Mouse (Mus musculus) neutrophil, adult 65 days (primary cell): ENCODE measurements around the gene Plekhj1. TPM values are rescaled to one million over a fixed set of nuclear protein-coding genes. Genes with fewer than 3 reads are reported as not detected.

Experiments used
- total RNA-seq: library from RNA; stranded (reverse); gene quantifications from 2 replicates; pipeline ENCODE4 v1.2.4, GENCODE M21; 2023

Gene Plekhj1
- 62.9 and 84.6 TPM in 2 replicates for total RNA-seq

DNA sequence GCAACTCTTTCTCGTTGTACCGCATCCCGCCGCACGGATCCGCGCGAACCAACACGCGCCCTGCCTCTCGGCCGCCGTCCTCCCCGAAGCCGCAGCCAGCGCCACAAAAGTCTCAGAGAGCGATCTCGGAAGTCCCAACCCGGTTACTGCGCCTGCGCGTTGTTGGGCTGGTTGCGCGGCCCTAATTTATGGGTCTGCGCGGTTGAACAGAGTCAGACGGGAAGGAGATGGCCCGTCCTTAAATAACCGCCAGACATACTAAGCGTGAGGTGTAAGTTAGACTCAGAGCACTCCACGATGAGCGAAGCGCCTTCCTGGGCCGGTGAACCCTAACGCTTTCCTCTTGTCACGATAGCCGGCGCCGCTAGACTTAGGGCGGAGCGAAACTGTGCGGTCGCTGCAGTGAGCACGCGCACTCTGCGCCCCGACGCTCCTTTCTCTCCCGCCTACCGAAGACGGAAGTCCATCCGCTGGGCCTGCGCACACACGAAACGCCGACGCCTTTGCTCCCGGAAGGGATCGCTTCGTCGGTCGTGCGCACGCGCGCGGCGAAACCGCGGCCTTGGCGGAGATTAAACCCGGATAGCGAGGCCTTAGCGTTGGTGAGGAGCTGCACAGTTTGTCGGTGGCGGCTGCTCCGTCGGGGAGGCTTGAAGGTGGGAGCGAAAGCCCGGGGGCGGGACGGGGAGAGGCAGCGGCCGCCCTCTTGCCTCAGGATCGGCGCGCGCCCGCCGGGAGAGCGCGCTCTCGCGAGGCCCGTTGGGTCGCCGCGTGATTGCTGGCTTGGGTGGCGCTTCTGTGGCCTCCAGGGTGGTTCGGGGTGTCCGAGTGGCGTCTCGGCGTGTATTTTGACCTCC lies at the start of gene Plekhj1, which contains the start of gene Sf3a2:
Gene Plekhj1, minus strand, starts transcription at position 477 of the 857 bp plus-strand sequence.
Gene Sf3a2, plus strand, starts transcription at position 49 of the 857 bp plus-strand sequence.

DNA sequence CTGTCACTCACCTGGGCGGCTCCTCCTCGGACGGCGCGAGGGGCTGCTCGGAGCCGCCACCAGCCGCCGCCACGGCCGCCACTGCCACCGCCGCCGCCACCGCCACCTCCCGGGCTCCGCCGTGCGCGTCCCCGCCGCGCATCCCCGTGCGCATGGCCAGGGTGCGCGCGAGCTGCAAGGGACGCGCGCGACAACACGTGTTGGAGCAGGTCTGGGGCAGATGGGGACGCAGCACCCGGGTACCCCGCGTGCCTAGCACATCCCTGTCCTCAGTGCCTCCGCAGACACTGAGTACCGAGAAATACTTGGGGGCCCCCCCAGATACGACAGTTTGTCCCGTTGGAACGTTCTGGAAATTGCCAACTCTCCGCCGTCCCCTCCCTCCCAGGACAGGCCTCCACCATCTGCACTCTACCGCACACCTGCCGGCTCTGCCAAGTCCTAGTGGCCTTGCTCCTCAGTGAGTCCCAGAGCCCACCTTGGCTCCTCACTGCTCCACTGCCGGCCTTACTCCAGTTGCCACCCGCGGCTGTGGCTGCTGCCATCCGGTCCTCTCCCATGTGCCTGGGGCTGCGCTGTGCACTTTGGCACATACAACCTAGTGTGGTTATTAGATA lies 45.6 kb upstream of the Plekhj1 start, which contains the start of gene Lingo3:
Gene Lingo3, minus strand, starts transcription at position 109 of the 617 bp plus-strand sequence.

DNA sequence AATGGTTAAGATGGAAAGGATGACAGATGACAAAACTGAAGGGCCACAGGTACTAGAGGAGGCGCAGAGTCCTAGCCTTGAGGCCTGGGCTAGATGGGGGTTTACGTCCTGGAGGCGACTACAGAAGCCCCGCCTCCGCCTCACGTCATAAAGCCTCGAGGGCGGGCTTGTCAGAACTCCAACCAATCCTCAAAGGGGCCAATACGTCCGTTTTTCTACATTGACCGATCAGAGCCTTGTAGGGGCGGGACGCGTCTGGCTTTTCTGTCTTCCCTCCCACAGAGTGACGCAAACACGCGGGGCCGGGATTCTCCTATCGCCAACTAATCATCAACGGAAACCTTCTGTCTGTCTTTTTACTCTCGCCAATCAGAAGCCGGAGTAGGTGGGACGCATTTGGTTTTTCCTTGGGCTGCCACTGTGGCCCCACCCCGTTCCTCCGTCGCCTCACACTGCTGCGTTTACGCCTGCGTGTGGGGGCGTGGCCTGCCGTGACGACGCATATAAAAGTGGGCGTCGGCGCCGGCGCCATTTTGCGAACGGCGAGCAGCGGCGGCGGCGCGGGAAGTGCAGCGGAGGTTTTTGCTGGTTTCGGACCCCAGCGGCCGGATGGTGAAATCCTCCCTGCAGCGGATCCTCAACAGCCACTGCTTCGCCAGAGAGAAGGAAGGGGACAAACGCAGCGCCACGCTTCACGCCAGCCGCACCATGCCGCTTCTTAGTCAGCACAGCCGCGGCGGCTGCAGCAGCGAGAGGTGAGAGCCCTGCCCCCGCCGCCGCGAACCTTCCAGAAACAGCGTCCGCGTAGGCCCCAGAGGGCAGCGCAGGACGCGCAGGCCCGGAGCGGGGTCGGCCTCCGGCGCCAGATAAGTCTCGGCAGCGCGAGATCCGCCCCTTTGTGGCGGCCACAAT lies 28.0 kb upstream of the Plekhj1 start, which contains the start of gene Oaz1:
Gene Oaz1, plus strand, starts transcription at position 506 of the 912 bp plus-strand sequence.

DNA sequence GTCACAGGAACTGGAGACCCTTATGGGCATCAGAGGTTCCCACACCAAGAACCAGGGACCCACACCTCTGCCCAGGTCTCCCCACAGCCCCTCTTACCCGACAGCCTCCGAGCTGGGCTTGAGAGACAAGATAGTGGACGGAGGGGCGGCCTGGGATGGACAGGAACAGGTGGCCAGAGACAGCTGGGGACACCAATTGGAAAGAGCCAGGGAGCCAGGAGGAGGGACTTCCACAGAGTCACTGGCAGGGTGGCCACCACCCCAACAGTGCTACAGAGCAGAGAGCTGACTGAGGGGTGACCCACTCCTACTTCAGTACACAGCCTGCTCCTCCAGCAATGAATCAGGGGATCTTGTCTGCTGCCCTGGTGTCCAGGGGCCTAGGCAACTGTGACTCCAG lies 14.9 kb upstream of the Plekhj1 start, which contains the start of gene Jsrp1:
Gene Jsrp1, minus strand, starts transcription at position 133 of the 400 bp plus-strand sequence.

DNA sequence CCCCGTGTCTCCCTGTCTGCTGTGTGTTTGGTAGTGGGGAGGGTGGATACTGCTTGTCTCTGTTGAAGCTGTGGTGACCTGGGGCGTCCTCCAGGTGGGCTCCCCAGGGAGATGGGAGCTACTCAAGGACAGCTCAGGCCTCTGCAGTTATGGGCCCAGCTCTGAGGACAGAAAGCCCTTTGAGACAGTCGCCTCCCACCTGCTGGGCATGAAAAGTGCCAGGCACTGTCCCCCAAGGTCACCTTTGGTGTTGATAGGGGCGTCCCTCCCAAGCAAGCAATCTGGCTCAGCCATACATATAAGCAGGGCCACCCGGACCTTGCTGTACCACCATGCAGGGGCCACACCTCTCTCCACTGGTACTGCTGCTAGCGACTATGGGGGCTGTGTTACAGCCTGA lies 6.5 kb upstream of the Plekhj1 start, which contains the start of gene Amh:
Gene Amh, plus strand, starts transcription at position 328 of the 400 bp plus-strand sequence.

DNA sequence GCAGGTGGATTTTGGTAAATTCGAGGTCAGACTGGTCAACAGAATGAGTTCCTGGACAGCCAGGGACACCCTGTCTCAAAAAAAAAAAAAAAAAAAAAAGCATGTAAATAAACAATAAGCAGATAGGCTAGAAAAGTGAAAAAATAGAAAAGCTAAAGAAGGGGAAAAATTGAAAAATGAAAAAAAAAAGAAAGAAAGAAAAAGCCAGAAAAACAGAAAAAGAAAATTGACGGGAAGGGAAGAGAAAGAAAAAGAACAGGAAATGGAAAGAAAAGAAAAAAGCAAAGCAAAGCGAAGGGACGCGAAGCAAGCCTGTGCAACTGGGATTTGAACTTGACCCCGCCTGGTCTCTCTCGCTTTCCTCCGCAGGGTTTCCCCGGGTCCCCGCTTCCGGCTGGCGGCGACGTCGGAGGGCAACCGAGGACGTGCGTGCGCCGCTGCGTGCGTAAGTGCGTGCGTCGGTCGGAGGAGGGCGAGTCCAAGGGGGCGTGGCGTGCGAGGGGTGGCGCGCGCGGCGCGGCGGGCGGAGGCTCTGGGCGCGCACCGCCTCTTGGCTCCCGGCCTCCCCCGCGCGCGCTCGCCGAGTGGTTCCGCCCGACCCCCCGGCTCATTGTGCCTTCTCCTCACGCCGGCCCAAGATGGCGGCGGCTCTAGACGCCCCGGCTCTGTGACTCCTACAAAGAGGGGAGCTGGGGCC lies 43.7 kb downstream of the Plekhj1 start, which contains the start of gene Dot1l:
Gene Dot1l, plus strand, starts transcription at position 613 of the 697 bp plus-strand sequence.

Other genes with a start within 250 kb of the Plekhj1 start
- gene Rexo1, start 237.1 kb downstream of the Plekhj1 start, total RNA-seq = 87.8 and 112 TPM in 2 replicates
- gene Klf16, start 221.3 kb downstream of the Plekhj1 start, total RNA-seq = 5.7 and 7.0 TPM in 2 replicates
- gene Abhd17a, start 208.3 kb downstream of the Plekhj1 start, total RNA-seq = 34.9 and 41.1 TPM in 2 replicates
- 6.9 and 8.2 TPM in 2 replicates for gene Scamp4, start 195.8 kb downstream of the Plekhj1 start, total RNA-seq
- 0.98 and 2.0 TPM in 2 replicates for gene Adat3, start 195.7 kb downstream of the Plekhj1 start, total RNA-seq
- gene Gm49322, start 192.6 kb downstream of the Plekhj1 start, total RNA-seq = 0.77 and 0.98 TPM in 2 replicates
- gene Csnk1g2, start 175.8 kb downstream of the Plekhj1 start, total RNA-seq = 101 and 129 TPM in 2 replicates
- 12.4 and 15.2 TPM in 2 replicates for gene Btbd2, start 141.6 kb downstream of the Plekhj1 start, total RNA-seq
- gene Mknk2, start 120.5 kb downstream of the Plekhj1 start, total RNA-seq = 181 and 193 TPM in 2 replicates
- gene Mob3a, start 96.6 kb downstream of the Plekhj1 start, total RNA-seq = 140 and 155 TPM in 2 replicates
- 8.4 and 14.1 TPM in 2 replicates for gene Izumo4, start 96.4 kb downstream of the Plekhj1 start, total RNA-seq
- 99.7 and 123 TPM in 2 replicates for gene Ap3d1, start 56.4 kb downstream of the Plekhj1 start, total RNA-seq
- 21.3 and 32.2 TPM in 2 replicates for gene Dot1l, start 43.4 kb downstream of the Plekhj1 start, total RNA-seq
- 39.7 and 47.3 TPM in 2 replicates for gene Sf3a2, start 428 bp downstream of the Plekhj1 start, total RNA-seq
- 0.77 and 1.2 TPM in 2 replicates for gene Amh, start 6.6 kb upstream of the Plekhj1 start, total RNA-seq
- not detected in 2 replicates for gene Jsrp1, start 14.9 kb upstream of the Plekhj1 start, total RNA-seq
- gene Oaz1, start 28.0 kb upstream of the Plekhj1 start, total RNA-seq = 506 and 673 TPM in 2 replicates
- not detected in 2 replicates for gene Lingo3, start 45.4 kb upstream of the Plekhj1 start, total RNA-seq
- gene Lsm7, start 56.6 kb upstream of the Plekhj1 start, total RNA-seq = 10.1 and 19.3 TPM in 2 replicates
- 14.0 and 15.8 TPM in 2 replicates for gene Sppl2b, start 56.6 kb upstream of the Plekhj1 start, total RNA-seq
- not detected in 2 replicates for gene Tmprss9, start 73.2 kb upstream of the Plekhj1 start, total RNA-seq
- gene Timm13, start 102.3 kb upstream of the Plekhj1 start, total RNA-seq = 35.2 and 38.8 TPM in 2 replicates
- gene Lmnb2, start 119.6 kb upstream of the Plekhj1 start, total RNA-seq = 17.8 and 24.7 TPM in 2 replicates
- 50.6 and 86.7 TPM in 2 replicates for gene Gadd45b, start 131.4 kb upstream of the Plekhj1 start, total RNA-seq
- 0.23 and 0.92 TPM in 2 replicates for gene Gng7, start 216.3 kb upstream of the Plekhj1 start, total RNA-seq
- not detected in 2 replicates for gene Diras1, start 227.0 kb upstream of the Plekhj1 start, total RNA-seq
- 11.5 and 13.1 TPM in 2 replicates for gene Slc39a3, start 238.8 kb upstream of the Plekhj1 start, total RNA-seq